In genomic region chr1:177443724-177444482, GRCm38 (mm10) we compare ENCODE assay signal across 8 mouse cellular contexts. TPM values are rescaled to one million over a fixed set of nuclear protein-coding genes. Genes with fewer than 3 reads are reported as not detected.
DNase-seq lines count a peak whose midpoint lies in the region; ATAC-seq and TF ChIP-seq lines count a peak whose summit lies in the region.

No protein-coding gene starts in this region.

- H3K4me1 ChIP-seq in heart, embryonic 12.5 days (replicated peaks): peaks cover 39% of the 10 kb centered on the region
- peaks cover 0 to 5% of the 10 kb centered on the region in 2 experiments; a peak in 1 of 4 replicates for H3K4me1 ChIP-seq in ES-E14 (ENCODE audit: control insufficient read depth in 2 of 2, insufficient read depth in 2 of 2, low read length in 2 of 2, poor library complexity in 1 of 2)
- H3K4me1 ChIP-seq in forebrain, embryonic 15.5 days: peaks cover 49% of the 10 kb centered on the region
- peaks cover 28% of the 10 kb centered on the region for H3K4me1 ChIP-seq in liver, embryonic 16.5 days (ENCODE audit: control insufficient read depth, low read depth, low read length)

- peak overlapping the region; percentile 96 for H3K4me2 ChIP-seq in heart, embryonic 12.5 days
- H3K4me2 ChIP-seq in forebrain, embryonic 15.5 days (replicated peaks): peak overlapping the region; percentile 58
- peak overlapping the region; percentile 88 for H3K4me2 ChIP-seq in liver, embryonic 16.5 days (ENCODE audit: low read depth, low read length)

- H3K9ac ChIP-seq in heart, embryonic 12.5 days: peak overlapping the region; percentile 100
- 0 out of 2 replicates have a peak overlapping the region, but pooled peaks have one; percentile 71 for H3K9ac ChIP-seq in ES-E14 (ENCODE audit: insufficient read depth, low read depth, low read length, poor library complexity, severe bottlenecking)
- H3K9ac ChIP-seq in forebrain, embryonic 15.5 days (replicated peaks): peak overlapping the region; percentile 77
- peak overlapping the region; percentile 85 for H3K9ac ChIP-seq in liver, embryonic 16.5 days (ENCODE audit: low read depth, low read length)

- 39% methylated on average over 9 of the region's 9 CpGs for WGBS in heart, embryonic 12.5 days
- 3% methylated on average over 9 of the region's 9 CpGs for WGBS in forebrain, embryonic 15.5 days
- 36% methylated on average over 9 of the region's 9 CpGs for WGBS in liver, embryonic 16.5 days (ENCODE audit: insufficient replicate concordance)

- DNase-seq in heart, postnatal 14 days: no peak
- no peak for DNase-seq in ES-E14 (ENCODE audit: low read depth, low spot score)
- DNase-seq in ovary, postnatal 10 days (ENCODE audit: low spot score): no peak
- no peak for DNase-seq in kidney, adult 11 months
- DNase-seq in cerebellum, adult 9-11 months: no peak

- in situ Hi-C loops in ES-E14 (cut with MboI; ENCODE audit: low sequenced_read_pairs in 2 of 2, unreplicated experiment in 2 of 2): no loop called here

- intact Hi-C loops in heart, postnatal 14 days (cut with DNase I): loop anchor here (2.0 to 10.0 kb wide), 4 partner anchors 88 to 241 kb away; partner anchors contain the start of gene Akt3

- H3K27ac ChIP-seq in heart, embryonic 12.5 days (ENCODE audit: poor library complexity, severe bottlenecking): no peak overlapping the region
- H3K27ac ChIP-seq in ES-E14 (ENCODE audit: insufficient read depth, low read depth, low read length, poor library complexity, severe bottlenecking): no peak overlapping the region
- peak overlapping the region; percentile 99 for H3K27ac ChIP-seq in forebrain, embryonic 15.5 days (replicated peaks)
- peak overlapping the region; percentile 90 for H3K27ac ChIP-seq in liver, embryonic 16.5 days (ENCODE audit: low read length)

- peaks cover 18% of the 10 kb centered on the region for H3K36me3 ChIP-seq in heart, embryonic 12.5 days
- H3K36me3 ChIP-seq in ES-E14 (ENCODE audit: control insufficient read depth, insufficient read depth, low read length, poor library complexity, severe bottlenecking): peaks cover 6% of the 10 kb centered on the region; the same call in 1 of the 2 replicates
- H3K36me3 ChIP-seq in forebrain, embryonic 15.5 days: peaks cover 11% of the 10 kb centered on the region
- H3K36me3 ChIP-seq in liver, embryonic 16.5 days (ENCODE audit: control insufficient read depth, insufficient read depth): peaks cover 10% of the 10 kb centered on the region

- H3K27me3 ChIP-seq in heart, embryonic 12.5 days (replicated peaks): no peaks in the 10 kb centered on the region
- H3K27me3 ChIP-seq in forebrain, embryonic 15.5 days: no peaks in the 10 kb centered on the region
- no peaks in the 10 kb centered on the region for H3K27me3 ChIP-seq in liver, embryonic 16.5 days (ENCODE audit: control insufficient read depth, insufficient read depth, low read depth, low read length)

- H3K9me3 ChIP-seq in heart, embryonic 12.5 days (replicated peaks): no peaks in the 10 kb centered on the region
- no peaks in the 10 kb centered on the region for H3K9me3 ChIP-seq in ES-E14 (ENCODE audit: control insufficient read depth, insufficient read depth, low read depth, low read length)
- H3K9me3 ChIP-seq in forebrain, embryonic 15.5 days: no peaks in the 10 kb centered on the region
- H3K9me3 ChIP-seq in liver, embryonic 16.5 days (replicated peaks; ENCODE audit: control insufficient read depth, low read length): no peaks in the 10 kb centered on the region

- no peak for ATAC-seq in heart, embryonic 12.5 days (ENCODE audit: insufficient number of reproducible peaks, low FRiP score)
- no peak for ATAC-seq in forebrain, embryonic 15.5 days (replicated peaks)
- ATAC-seq in liver, embryonic 16.5 days (ENCODE audit: low read depth): no peak

- H3K4me3 ChIP-seq in heart, embryonic 12.5 days: peak overlapping the region; percentile 100
- peak overlapping the region in 1 of 2 experiments; percentile 97; a peak in 1 of 4 replicates for H3K4me3 ChIP-seq in ES-E14 (ENCODE audit: insufficient read depth in 1 of 2, low read depth in 1 of 2, low read length in 2 of 2, poor library complexity in 1 of 2, severe bottlenecking in 1 of 2)
- H3K4me3 ChIP-seq in forebrain, embryonic 15.5 days: peak overlapping the region; percentile 71
- H3K4me3 ChIP-seq in liver, embryonic 16.5 days (ENCODE audit: low read depth, low read length): peak overlapping the region; percentile 82

TF ChIP-seq in ES-E14, 5 proteins besides CTCF, POLR2A, EP300 and RAD21:
- TF ChIP-seq ZC3H11A (IDR thresholded peaks at IDR 0.05; ENCODE audit: borderline replicate concordance, low read depth, low read length): no peak
TF ChIP-seq in ES-E14: peak in this region for 0.

RNA-seq across cellular contexts. Expression of gene Zbtb18, which starts 1.8 kb away (rescaled TPM):
- 1.5 and 1.6 TPM in 2 replicates for polyA plus RNA-seq in heart, embryonic 12.5 days (2016; fragmentation: Nextera tagmentation; extraction: Ambion mirVana)
- total RNA-seq in heart, postnatal 14 days (2021): 10 to 100 TPM; 35.1 to 35.8 TPM
- 11.4 and 11.5 TPM in 2 replicates for total RNA-seq in ES-E14 (2012; rRNA removed)
- 136 and 150 TPM in 2 replicates for polyA plus RNA-seq in forebrain, embryonic 15.5 days (2015; fragmentation: Nextera tagmentation; extraction: Ambion mirVana)
- polyA plus RNA-seq in liver, embryonic 16.5 days (2015; fragmentation: Nextera tagmentation; extraction: Ambion mirVana): 0.47 and 0.83 TPM in 2 replicates

Comparison
In these comparisons a context has a peak if more than half of its experiments do, and no peak if none do; other contexts are left out.
1. H3K27ac ChIP-seq: peak in forebrain, embryonic 15.5 days (single experiment) and liver, embryonic 16.5 days (single experiment); none in heart, embryonic 12.5 days (single experiment) and ES-E14 (single experiment).
2. RNA of gene Zbtb18, which starts 1.8 kb away (polyA plus RNA-seq): 136 to 150 TPM in forebrain, embryonic 15.5 days; 1.5 to 1.6 TPM in heart, embryonic 12.5 days and 0.47 to 0.83 TPM in liver, embryonic 16.5 days; every median in the first group is over 10 times any median in the second.
3. Peak in every context shown above with its lines, with median percentiles within 50 percentile points of each other: H3K4me2 ChIP-seq and H3K9ac ChIP-seq.